Mouse (Mus musculus) megakaryocyte, embryonic 14.5 days (primary cell): ENCODE measurements around the gene Cmas. TPM values are rescaled to one million over a fixed set of nuclear protein-coding genes. Genes with fewer than 3 reads are reported as not detected.
A peak's percentile ranks its signal among the peaks of the same experiment; 100 is the strongest.

Experiments used
- H3K27me3 ChIP-seq: replicated peaks from 2 replicates; pipeline ENCODE3; 2012; ENCODE audit warnings: inconsistent platforms
- H3K36me3 ChIP-seq: replicated peaks from 2 replicates; pipeline ENCODE3; 2012; ENCODE audit warnings: low read length, inconsistent platforms, mixed read lengths
- H3K4me1 ChIP-seq: 2 replicates; pipeline ENCODE4 v1.6.1; 2012; ENCODE audit warnings: inconsistent platforms
- H3K4me3 ChIP-seq: replicated peaks from 2 replicates; pipeline ENCODE3; 2012; ENCODE audit warnings: moderate library complexity, mild to moderate bottlenecking, inconsistent platforms
- H3K9me3 ChIP-seq: 2 replicates; pipeline ENCODE4 v1.6.1; 2012; ENCODE audit warnings: inconsistent platforms
- FLI1 ChIP-seq: IDR thresholded peaks from 2 replicates; pipeline ENCODE4 v1.6.1; 2012; ENCODE audit warnings: low read length, inconsistent platforms, mixed read lengths
- GATA1 ChIP-seq: IDR thresholded peaks from 3 replicates; pipeline ENCODE4 v1.6.1; 2012; ENCODE audit warnings: mixed read lengths, low read length, inconsistent platforms, borderline replicate concordance
- polyA plus RNA-seq: library from polyadenylated mRNA; stranded (reverse); fragments of >175 nt; gene quantifications from 2 replicates; pipeline ENCODE4 v1.2.3, GENCODE M21; 2012; ENCODE audit warnings: low replicate concordance; ENCODE audit not compliant: insufficient read depth

Gene Cmas
- 176 and 211 TPM in 2 replicates for polyA plus RNA-seq

DNA sequence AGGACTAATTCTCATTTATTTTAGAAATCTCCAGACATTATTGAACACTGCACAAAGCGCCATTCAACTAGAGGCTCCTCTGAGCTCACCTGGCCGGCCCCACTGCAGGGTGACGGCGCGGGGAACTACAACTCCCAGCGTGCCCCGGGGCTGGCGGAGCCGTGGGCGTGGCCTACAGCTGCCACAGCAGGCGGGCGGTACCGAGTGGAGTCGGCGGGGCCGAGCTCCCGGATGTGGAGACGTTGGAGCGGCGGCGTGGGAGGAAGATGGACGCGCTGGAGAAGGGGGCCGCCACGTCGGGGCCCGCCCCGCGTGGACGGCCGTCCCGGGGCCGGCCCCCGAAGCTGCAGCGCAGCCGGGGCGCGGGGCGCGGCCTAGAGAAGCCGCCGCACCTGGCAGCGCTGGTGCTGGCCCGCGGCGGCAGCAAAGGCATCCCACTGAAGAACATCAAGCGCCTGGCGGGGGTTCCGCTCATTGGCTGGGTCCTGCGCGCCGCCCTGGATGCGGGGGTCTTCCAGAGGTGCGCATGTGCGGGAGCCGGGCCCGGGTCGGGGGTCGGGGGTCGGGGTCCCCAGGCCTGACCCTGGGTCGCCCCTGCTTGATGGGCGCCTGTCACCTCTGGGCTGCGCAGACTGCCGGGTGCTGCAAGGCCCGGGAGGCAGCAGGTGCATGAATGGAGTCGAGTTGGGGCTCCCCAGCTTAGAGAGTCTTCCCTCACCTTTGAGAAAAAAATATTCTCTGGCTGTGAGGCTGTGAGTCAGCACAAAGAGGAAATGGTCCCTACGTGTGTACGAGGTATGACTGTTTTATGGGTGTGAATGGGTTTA is at the start of gene Cmas:
Gene Cmas, plus strand, starts transcription at position 180 of the 827 bp plus-strand sequence.
- Histone ChIP-seq H3K36me3 (peaks cover 39% of the 10 kb centered on the region), H3K9me3 (no peaks in the 10 kb centered on the region), H3K27me3 (no peaks in the 10 kb centered on the region), H3K4me1 (peaks cover 83% of the 10 kb centered on the region), H3K4me3 (peak within 1 kb of the TSS; percentile 94)
- no peak for TF ChIP-seq FLI1
- TF ChIP-seq GATA1: no peak

DNA sequence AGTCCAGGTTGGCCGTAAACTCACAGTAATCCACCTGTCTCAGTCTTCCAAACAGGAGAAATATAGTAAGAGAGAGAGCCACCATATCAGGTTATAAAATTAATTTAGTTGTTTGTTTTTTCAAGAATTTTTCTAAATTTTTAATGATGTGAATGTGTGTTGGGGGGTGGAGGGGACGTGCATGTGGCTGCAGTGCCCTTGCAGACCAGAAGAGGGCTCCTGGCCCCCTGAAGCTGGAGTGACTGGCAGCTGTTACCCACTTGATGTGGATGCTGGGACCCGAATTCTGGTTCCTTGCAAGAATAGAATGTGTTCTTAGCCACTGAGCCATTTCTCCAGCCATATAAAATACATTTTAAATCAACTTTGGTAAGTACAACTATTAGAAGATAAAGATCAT is 49.8 kb upstream of the Cmas start:
- Histone ChIP-seq H3K36me3 (no peaks in the 10 kb centered on the region), H3K27me3 (peaks cover 7% of the 10 kb centered on the region), H3K4me1 (peaks cover 4% of the 10 kb centered on the region; the same call in 1 of the 2 replicates), H3K4me3 (no peak overlapping the region), H3K9me3 (peaks cover 2% of the 10 kb centered on the region; the same call in 1 of the 2 replicates)
- TF ChIP-seq FLI1: no peak
- no peak for TF ChIP-seq GATA1

DNA sequence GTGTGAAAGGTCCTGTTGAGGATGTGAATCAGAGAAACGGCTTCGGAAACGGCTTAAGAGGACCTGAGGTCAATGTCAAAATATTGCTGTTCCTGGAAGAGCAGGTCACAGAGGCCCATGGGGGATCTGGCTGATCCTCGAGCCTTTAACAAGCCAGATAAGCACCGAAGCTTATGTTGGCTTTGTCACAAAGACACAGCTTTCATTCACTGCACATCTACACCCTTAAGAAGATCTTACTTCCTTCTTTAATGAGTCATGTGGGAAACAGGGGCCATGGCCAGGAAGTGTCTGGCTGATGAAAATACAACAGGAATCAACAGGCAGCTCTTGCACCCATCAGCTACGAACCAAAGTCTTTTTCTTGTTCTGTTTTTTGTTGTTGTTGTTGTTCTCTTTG is 48.1 kb upstream of the Cmas start:
- TF ChIP-seq GATA1 (no peak), FLI1 (no peak)

DNA sequence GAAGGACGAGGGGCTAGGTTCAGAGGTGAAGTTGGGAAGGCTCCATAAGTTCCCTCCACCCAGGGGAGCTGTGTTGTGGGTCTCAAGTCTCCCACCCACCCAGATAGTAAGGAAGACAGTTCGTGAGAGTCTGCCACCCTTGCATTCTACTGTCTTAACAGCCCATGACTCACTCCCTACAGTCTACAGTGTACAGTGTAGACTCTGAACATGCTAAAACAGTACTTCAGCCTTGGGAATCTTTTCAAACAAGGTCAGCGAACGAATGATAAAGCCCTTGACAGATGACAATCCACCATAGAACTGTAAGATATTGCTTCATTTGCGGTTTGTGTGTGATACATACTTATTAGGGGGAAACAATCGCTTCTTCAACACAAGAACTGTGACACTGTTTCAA is 45.8 kb upstream of the Cmas start:
- Histone ChIP-seq H3K4me3 (no peak overlapping the region), H3K9me3 (peaks cover 6% of the 10 kb centered on the region), H3K4me1 (no peaks in the 10 kb centered on the region), H3K36me3 (no peaks in the 10 kb centered on the region), H3K27me3 (no peaks in the 10 kb centered on the region)
- no peak for TF ChIP-seq FLI1
- no peak for TF ChIP-seq GATA1

More for the DNA sequence above, 48.1 kb upstream of the Cmas start:
- H3K4me3 ChIP-seq: no peak overlapping the region
- H3K4me1 ChIP-seq: no peaks in the 10 kb centered on the region
- peaks cover 2% of the 10 kb centered on the region; the same call in 1 of the 2 replicates for H3K9me3 ChIP-seq
- no peaks in the 10 kb centered on the region for H3K27me3 ChIP-seq
- no peaks in the 10 kb centered on the region for H3K36me3 ChIP-seq

DNA sequence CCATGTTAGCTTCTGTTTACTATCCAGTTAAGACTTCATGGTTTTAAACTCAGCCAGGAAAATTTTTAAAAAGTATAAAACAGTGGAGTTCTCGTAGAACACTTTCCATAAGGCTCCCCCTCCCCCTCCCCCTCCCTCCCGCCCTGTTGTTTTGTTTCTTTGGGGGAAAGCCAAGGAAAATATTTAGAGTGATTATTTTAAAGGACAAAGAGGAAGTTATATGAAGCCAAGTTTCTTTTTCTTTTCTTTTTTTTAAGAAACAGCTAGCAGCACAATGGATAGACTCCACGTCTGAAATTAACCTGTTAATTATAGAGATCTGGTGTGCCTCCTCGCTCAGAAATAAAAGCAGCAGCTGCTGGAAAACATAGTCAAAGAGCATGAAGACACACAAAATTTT is 45.4 kb upstream of the Cmas start:
- Histone ChIP-seq H3K9me3 (peaks cover 8% of the 10 kb centered on the region), H3K4me3 (no peak overlapping the region), H3K27me3 (no peaks in the 10 kb centered on the region), H3K4me1 (no peaks in the 10 kb centered on the region), H3K36me3 (no peaks in the 10 kb centered on the region)
- TF ChIP-seq FLI1 (no peak), GATA1 (no peak)

DNA sequence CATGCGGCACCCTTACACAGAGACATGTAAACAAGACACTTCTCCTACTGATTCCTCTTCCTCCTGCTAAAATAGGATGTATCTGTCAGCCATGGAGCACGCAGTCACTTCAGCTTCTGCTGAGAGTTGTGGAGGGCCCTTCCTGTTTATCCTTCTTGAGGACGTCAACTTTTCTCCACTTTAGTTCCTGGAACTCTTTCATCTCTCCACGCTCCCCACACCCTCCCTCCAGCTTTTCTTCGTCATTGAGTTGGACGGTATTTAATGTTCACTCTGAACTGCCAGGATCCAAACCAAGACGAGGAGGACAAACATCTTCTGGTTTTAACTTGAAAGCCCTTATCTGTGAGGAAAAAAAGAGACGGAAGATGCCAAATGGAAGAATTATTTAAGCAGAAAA is 41.5 kb upstream of the Cmas start:
- Histone ChIP-seq H3K27me3 (no peaks in the 10 kb centered on the region), H3K4me3 (no peak overlapping the region), H3K9me3 (peaks cover 8% of the 10 kb centered on the region), H3K36me3 (no peaks in the 10 kb centered on the region), H3K4me1 (no peaks in the 10 kb centered on the region)
- TF ChIP-seq GATA1: no peak
- TF ChIP-seq FLI1: no peak

DNA sequence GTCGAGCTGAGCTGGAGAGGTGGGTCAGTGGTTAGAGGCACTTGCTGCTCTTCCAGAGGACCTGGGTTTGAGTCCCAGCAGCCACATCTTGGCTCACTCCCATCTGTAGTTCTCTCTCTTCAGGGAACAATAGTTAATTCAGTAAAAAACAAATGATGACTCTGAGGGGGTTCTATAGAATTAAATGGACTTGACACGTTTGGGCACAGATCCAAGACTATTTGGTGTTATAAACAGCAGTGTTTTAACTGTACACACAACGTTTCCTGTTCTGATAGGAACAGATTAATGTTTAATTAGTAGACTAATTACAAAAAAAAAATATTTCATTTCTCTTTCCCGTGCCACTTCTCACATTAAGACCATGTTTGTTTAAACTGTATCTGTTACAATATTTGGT is 39.3 kb upstream of the Cmas start:
- TF ChIP-seq FLI1 (no peak), GATA1 (no peak)
- peaks cover 2% of the 10 kb centered on the region for H3K27me3 ChIP-seq
- H3K4me3 ChIP-seq: no peak overlapping the region
- H3K4me1 ChIP-seq: no peaks in the 10 kb centered on the region
- H3K36me3 ChIP-seq: no peaks in the 10 kb centered on the region
- peaks cover 8% of the 10 kb centered on the region for H3K9me3 ChIP-seq

DNA sequence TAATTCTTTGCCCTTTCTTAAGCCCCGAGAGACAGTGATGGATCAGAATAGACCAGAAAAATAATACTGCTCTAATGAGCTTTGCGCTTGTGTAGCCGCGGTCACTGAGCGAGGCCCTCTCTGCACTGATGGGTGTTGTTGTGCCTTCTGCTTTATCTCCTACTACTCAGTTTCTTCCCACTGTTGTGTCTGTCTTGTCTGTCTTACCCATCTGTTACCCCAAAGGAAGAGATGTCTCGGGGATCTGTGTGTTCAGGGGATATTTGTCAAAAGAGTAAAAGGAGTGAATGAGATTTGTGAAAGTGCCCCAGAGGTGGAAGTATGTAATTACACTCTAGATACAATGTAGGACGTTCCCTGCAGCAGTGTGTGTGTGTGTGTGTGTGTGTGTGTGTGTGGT is 38.3 kb upstream of the Cmas start:
- Histone ChIP-seq H3K27me3 (peaks cover 2% of the 10 kb centered on the region), H3K36me3 (no peaks in the 10 kb centered on the region), H3K4me3 (no peak overlapping the region), H3K9me3 (peaks cover 8% of the 10 kb centered on the region), H3K4me1 (no peaks in the 10 kb centered on the region)
- TF ChIP-seq FLI1 (no peak), GATA1 (no peak)

DNA sequence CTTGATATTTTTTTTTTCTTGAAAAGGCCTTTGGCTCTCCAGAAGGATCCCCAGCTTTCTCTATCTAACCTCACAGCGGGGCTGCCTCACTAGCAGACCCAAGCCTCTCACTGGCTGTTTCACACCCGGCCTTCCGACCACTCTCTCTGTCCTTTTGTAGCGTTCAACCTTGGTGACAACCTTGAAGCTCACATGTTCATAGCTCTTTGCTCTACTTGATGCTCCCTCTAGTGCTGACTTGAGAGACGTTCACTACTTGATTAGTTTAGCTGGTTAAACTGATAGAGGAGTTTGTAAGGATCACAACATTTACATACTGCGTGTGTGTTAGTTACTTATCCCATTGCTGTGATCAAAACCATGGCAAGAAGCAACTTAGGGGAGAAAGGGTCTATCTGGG is 35.8 kb upstream of the Cmas start:
- TF ChIP-seq GATA1 (no peak), FLI1 (no peak)
- H3K4me1 ChIP-seq: no peaks in the 10 kb centered on the region
- H3K9me3 ChIP-seq: peaks cover 5% of the 10 kb centered on the region; the same call in 1 of the 2 replicates
- no peak overlapping the region for H3K4me3 ChIP-seq
- no peaks in the 10 kb centered on the region for H3K36me3 ChIP-seq
- H3K27me3 ChIP-seq: peaks cover 2% of the 10 kb centered on the region

DNA sequence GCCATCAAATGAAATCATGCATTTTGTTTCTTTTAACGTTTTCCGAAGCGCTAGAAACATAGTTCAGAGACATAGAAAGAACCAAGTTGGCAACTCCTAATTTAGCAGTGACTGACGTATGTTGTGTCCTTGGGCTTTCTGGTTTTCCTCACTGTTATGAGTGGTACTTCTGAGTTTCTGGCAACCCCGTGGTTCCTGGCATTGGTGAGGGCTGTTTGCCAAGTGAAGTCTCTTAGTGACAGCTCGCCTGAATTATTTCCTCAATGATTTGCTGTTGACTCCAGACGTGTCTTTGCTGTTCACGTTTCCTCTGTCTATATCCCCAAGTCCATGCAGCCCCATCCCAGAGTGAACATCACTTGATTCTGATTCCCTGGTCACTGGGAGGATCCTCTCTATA is 34.8 kb upstream of the Cmas start:
- H3K9me3 ChIP-seq: no peaks in the 10 kb centered on the region; the same call in 1 of the 2 replicates
- no peaks in the 10 kb centered on the region for H3K4me1 ChIP-seq
- no peak for TF ChIP-seq FLI1
- H3K4me3 ChIP-seq: no peak overlapping the region
- H3K27me3 ChIP-seq: peaks cover 2% of the 10 kb centered on the region
- no peaks in the 10 kb centered on the region for H3K36me3 ChIP-seq

DNA sequence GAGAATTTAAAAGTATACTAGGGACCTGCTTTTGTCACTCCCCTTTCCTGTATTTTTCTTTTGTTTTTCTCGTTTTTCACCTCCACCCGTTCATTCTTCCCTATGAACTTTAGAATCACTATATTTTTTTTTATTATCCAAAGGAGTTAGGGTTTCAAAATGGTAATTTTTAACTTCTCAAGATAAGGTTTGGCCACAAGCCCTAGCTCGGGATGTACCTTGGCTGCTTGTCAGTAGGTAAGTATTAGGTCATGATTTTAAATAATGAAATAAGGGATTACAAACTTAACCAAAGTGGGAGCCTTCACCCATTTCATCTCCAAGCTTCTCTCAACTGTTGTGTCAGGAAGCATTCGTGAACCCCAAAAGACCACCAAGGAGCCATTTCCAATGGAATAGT is 30.5 kb upstream of the Cmas start:
- Histone ChIP-seq H3K27me3 (peaks cover 12% of the 10 kb centered on the region), H3K36me3 (no peaks in the 10 kb centered on the region), H3K9me3 (no peaks in the 10 kb centered on the region; the same call in 1 of the 2 replicates), H3K4me1 (no peaks in the 10 kb centered on the region), H3K4me3 (no peak overlapping the region)
- TF ChIP-seq GATA1 (no peak), FLI1 (no peak)
